Mouse (Mus musculus) monocyte, adult 2 months (primary cell): ENCODE data around the gene Nkapd1.
"Not testable (repeated sequence)": the region's sequence is repeated elsewhere in the genome, so short reads cannot be mapped to it uniquely, and the experiment has no call there.

ENCODE experiments used
- DNase-seq, 2 experiments: peaks; one replicate each; pipeline ENCODE4 v3.0.0; 2022; ENCODE audit warnings: low spot score in 2 of 2, low read depth in 1 of 2

Gene Nkapd1

GRCm38 (mm10) chr9:50616766-50617603 lies at the start of gene Nkapd1, which contains the start of gene Pih1d2:
TSS of gene Nkapd1 (minus strand) at chr9:50617464.
TSS of gene Pih1d2 (plus strand) at chr9:50617321.
- DNase-seq, result peak; percentile 65 to 85

- no peak for DNase-seq
Observed at GRCm38 (mm10) chr9:50666442-50666841, 49.2 kb upstream of the Nkapd1 start.

GRCm38 (mm10) chr9:50664826-50665225 lies 47.6 kb upstream of the Nkapd1 start:
- DNase-seq, result no peak

- no peak for DNase-seq
Observed at GRCm38 (mm10) chr9:50660431-50660830, 43.2 kb upstream of the Nkapd1 start.

GRCm38 (mm10) chr9:50659392-50660217 lies 42.3 kb upstream of the Nkapd1 start, which contains the start of gene Dlat:
TSS of gene Dlat (minus strand) at chr9:50659780.
- peak; percentile 55 to 65 for DNase-seq

- DNase-seq, result no peak
Observed at GRCm38 (mm10) chr9:50658941-50659388, 41.7 kb upstream of the Nkapd1 start.

- no peak for DNase-seq
Observed at GRCm38 (mm10) chr9:50658391-50658790, 41.1 kb upstream of the Nkapd1 start.

GRCm38 (mm10) chr9:50650503-50650902 lies 33.2 kb upstream of the Nkapd1 start:
- DNase-seq, result no peak

- no peak for DNase-seq
Observed at GRCm38 (mm10) chr9:50646826-50647370, 29.6 kb upstream of the Nkapd1 start.

GRCm38 (mm10) chr9:50634270-50634669 lies 17.0 kb upstream of the Nkapd1 start:
- no peak for DNase-seq

GRCm38 (mm10) chr9:50633059-50633458 lies 15.8 kb upstream of the Nkapd1 start:
- DNase-seq, result no peak

GRCm38 (mm10) chr9:50632016-50632688 lies 14.9 kb upstream of the Nkapd1 start:
- no peak for DNase-seq

- DNase-seq, result not testable (repeated sequence)
Observed at GRCm38 (mm10) chr9:50630903-50631302, 13.6 kb upstream of the Nkapd1 start.

GRCm38 (mm10) chr9:50617794-50618330 lies 598 bp upstream of the Nkapd1 start:
- DNase-seq, result no peak

GRCm38 (mm10) chr9:50616161-50616560 lies 1.1 kb downstream of the Nkapd1 start:
- DNase-seq, result no peak

GRCm38 (mm10) chr9:50612115-50612514 lies 5.1 kb downstream of the Nkapd1 start:
- no peak for DNase-seq

GRCm38 (mm10) chr9:50604338-50604737 lies 12.9 kb downstream of the Nkapd1 start:
- DNase-seq, result no peak

- DNase-seq, result no peak
Observed at GRCm38 (mm10) chr9:50603998-50604324, 13.3 kb downstream of the Nkapd1 start.

GRCm38 (mm10) chr9:50603189-50603997 lies 13.9 kb downstream of the Nkapd1 start, which contains the start of the genes Sdhd and Timm8b:
TSS of gene Sdhd (minus strand) at chr9:50603812.
TSS of gene Timm8b (plus strand) at chr9:50603910.
- peak; percentile 89 to 90 for DNase-seq
